Comparison of ENCODE assay signal across 7 mouse cellular contexts in the genomic region with DNA sequence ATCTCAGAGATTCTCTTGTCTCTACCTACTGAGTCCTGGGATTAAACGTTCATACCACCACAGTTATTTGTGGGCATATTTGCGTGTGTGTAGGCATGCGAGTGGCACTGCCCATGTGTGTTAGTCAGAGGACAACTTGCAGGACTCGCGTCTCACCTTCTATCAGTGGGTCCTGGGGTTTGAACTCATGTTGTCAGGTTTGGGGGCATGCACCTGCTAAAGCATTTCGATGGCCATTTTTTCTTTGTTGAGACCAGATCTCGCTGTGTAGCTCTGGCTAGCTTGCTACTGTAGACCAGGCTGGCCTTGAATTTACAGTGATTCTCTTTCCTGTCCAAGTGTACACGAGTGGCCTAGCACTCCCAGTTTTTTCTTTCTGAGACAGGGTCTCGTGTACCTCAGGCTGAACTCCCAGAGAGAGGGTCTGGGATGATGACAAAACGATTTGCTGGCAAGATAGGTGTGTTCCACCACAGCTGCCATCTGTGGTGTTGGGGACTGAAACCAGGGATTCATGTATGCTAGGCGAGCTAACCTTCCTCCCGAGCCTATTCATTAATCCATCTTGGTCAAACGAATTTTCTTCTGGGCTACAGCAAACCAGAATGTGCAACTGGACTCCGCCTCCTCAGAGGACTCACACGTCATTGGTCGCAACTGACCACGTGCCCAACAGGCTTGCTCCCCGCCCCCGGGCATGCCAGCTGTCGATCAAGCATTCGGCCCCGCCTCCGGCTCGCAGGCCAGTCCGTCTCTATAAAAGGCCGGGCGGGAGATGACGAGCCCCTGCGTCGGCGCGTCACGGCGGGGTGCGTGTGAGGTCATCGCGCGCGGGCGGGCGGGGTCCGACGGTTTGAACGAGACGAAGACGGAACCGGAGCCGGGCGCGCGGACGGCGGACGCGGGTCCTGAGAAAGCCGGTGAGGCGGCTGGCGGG. TPM values are rescaled to one million over a fixed set of nuclear protein-coding genes. Genes with fewer than 3 reads are reported as not detected.
DNase-seq lines count a peak whose midpoint lies in the region; ATAC-seq and TF ChIP-seq lines count a peak whose summit lies in the region.

Gene Mapre1, plus strand, starts transcription at position 775 of the 937 bp plus-strand sequence.

- peak; percentile 100 for DNase-seq in adrenal gland, postnatal 10 days
- DNase-seq in embryonic facial prominence, embryonic 10.5 days (ENCODE audit: low spot score), result peak; percentile 100
- peak; percentile 76 for DNase-seq in gonadal fat pad, adult 2 months (ENCODE audit: low read depth)
- peak; percentile 100 for DNase-seq in left cerebral cortex, postnatal 4 days

- ATAC-seq in intestine, postnatal 0 days, result peak; percentile 99
- ATAC-seq in midbrain, embryonic 12.5 days (ENCODE audit: low FRiP score, low read depth), result peak; percentile 97

- TF ChIP-seq POLR2A in small intestine, adult 2 months (IDR thresholded peaks at IDR 0.05; ENCODE audit: low read depth, low read length), result peak; percentile 57

- H3K27me3 ChIP-seq in embryonic facial prominence, embryonic 10.5 days (replicated peaks; ENCODE audit: low read depth, poor library complexity, severe bottlenecking), result no peaks in the 10 kb centered on the region
- H3K27me3 ChIP-seq in intestine, postnatal 0 days (replicated peaks; ENCODE audit: control insufficient read depth, insufficient read depth, low read length), result no peaks in the 10 kb centered on the region
- H3K27me3 ChIP-seq in midbrain, embryonic 12.5 days, result no peaks in the 10 kb centered on the region
- H3K27me3 ChIP-seq in small intestine, adult 2 months (ENCODE audit: control insufficient read depth, insufficient read depth, low read length), result no peaks in the 10 kb centered on the region

- peaks cover 22% of the 10 kb centered on the region for H3K4me1 ChIP-seq in embryonic facial prominence, embryonic 10.5 days
- H3K4me1 ChIP-seq in intestine, postnatal 0 days (replicated peaks; ENCODE audit: control insufficient read depth, insufficient read depth, low read length), result peaks cover 13% of the 10 kb centered on the region
- peaks cover 27% of the 10 kb centered on the region for H3K4me1 ChIP-seq in midbrain, embryonic 12.5 days
- H3K4me1 ChIP-seq in small intestine, adult 2 months (ENCODE audit: control insufficient read depth, insufficient read depth, insufficient read length, low read length), result peaks cover 20% of the 10 kb centered on the region; the same call in 1 of the 2 replicates

- no peaks in the 10 kb centered on the region for H3K9me3 ChIP-seq in embryonic facial prominence, embryonic 10.5 days
- no peaks in the 10 kb centered on the region for H3K9me3 ChIP-seq in intestine, postnatal 0 days (ENCODE audit: control insufficient read depth)
- no peaks in the 10 kb centered on the region for H3K9me3 ChIP-seq in midbrain, embryonic 12.5 days

- H3K4me3 ChIP-seq in embryonic facial prominence, embryonic 10.5 days, result peak within 1 kb of the TSS; percentile 89
- peak within 1 kb of the TSS; percentile 96 for H3K4me3 ChIP-seq in intestine, postnatal 0 days (ENCODE audit: low read depth, low read length)
- peak within 1 kb of the TSS; percentile 71 for H3K4me3 ChIP-seq in midbrain, embryonic 12.5 days
- peak within 1 kb of the TSS; percentile 97 for H3K4me3 ChIP-seq in small intestine, adult 2 months (ENCODE audit: low read depth, low read length)

- H3K36me3 ChIP-seq in embryonic facial prominence, embryonic 10.5 days (replicated peaks), result peaks cover 15% of the 10 kb centered on the region
- H3K36me3 ChIP-seq in intestine, postnatal 0 days (ENCODE audit: control insufficient read depth, insufficient read depth), result no peaks in the 10 kb centered on the region
- H3K36me3 ChIP-seq in midbrain, embryonic 12.5 days, result no peaks in the 10 kb centered on the region
- H3K36me3 ChIP-seq in small intestine, adult 2 months (ENCODE audit: control insufficient read depth, insufficient read depth, low read length), result no peaks in the 10 kb centered on the region

- peak within 1 kb of the TSS; percentile 78 for H3K4me2 ChIP-seq in intestine, postnatal 0 days (replicated peaks; ENCODE audit: low read depth)
- H3K4me2 ChIP-seq in midbrain, embryonic 12.5 days (replicated peaks), result peak within 1 kb of the TSS; percentile 72

- intact Hi-C loops in left cerebral cortex, postnatal 4 days (cut with DNase I), result no loop called here

- WGBS in embryonic facial prominence, embryonic 10.5 days, result 9% methylated on average over 58 of the region's 58 CpGs
- 10% methylated on average over 58 of the region's 58 CpGs for WGBS in intestine, postnatal 0 days
- WGBS in midbrain, embryonic 12.5 days, result 11% methylated on average over 58 of the region's 58 CpGs
- 10% methylated on average over 57 of the region's 58 CpGs for WGBS in small intestine, adult 2 months

- H3K9ac ChIP-seq in intestine, postnatal 0 days (ENCODE audit: low read depth, low read length), result peak within 1 kb of the TSS; percentile 95
- H3K9ac ChIP-seq in midbrain, embryonic 12.5 days (replicated peaks), result peak within 1 kb of the TSS; percentile 93

- H3K27ac ChIP-seq in embryonic facial prominence, embryonic 10.5 days (replicated peaks), result peak within 1 kb of the TSS; percentile 99
- H3K27ac ChIP-seq in intestine, postnatal 0 days (ENCODE audit: low read depth, low read length), result peak within 1 kb of the TSS; percentile 94
- H3K27ac ChIP-seq in midbrain, embryonic 12.5 days (replicated peaks), result peak within 1 kb of the TSS; percentile 90
- peak within 1 kb of the TSS; percentile 48 for H3K27ac ChIP-seq in small intestine, adult 2 months (ENCODE audit: insufficient read depth, low read depth, low read length)

- TF ChIP-seq CTCF in intestine, postnatal 0 days (IDR thresholded peaks at IDR 0.05; ENCODE audit: low read depth), result no peak
- no peak for TF ChIP-seq CTCF in small intestine, adult 2 months (IDR thresholded peaks at IDR 0.05; ENCODE audit: extremely low read depth, insufficient read length, insufficient replicate concordance, low read depth, low read length)

RNA-seq across cellular contexts. Expression of gene Mapre1, which starts in this region (rescaled TPM):
- 100 to 1,000 TPM; 107 to 115 TPM for total RNA-seq in adrenal gland, postnatal 10 days (2021)
- polyA plus RNA-seq in embryonic facial prominence, embryonic 10.5 days (2016; fragmentation: Nextera tagmentation; extraction: Ambion mirVana), result 306 and 312 TPM in 2 replicates
- 13.4 and 14.1 TPM in 2 replicates for polyA plus RNA-seq in gonadal fat pad, adult 2 months (2012; rRNA removed)
- polyA plus RNA-seq in intestine, postnatal 0 days (2015; fragmentation: Nextera tagmentation; extraction: Ambion mirVana), result 144 and 149 TPM in 2 replicates
- 100 to 1,000 TPM; 242 to 243 TPM for total RNA-seq in left cerebral cortex, postnatal 4 days (2021)
- polyA plus RNA-seq in midbrain, embryonic 12.5 days (2016; fragmentation: Nextera tagmentation; extraction: Ambion mirVana), result 362 and 384 TPM in 2 replicates
- 1.5 and 3.8 TPM in 2 replicates for polyA plus RNA-seq in small intestine, adult 2 months (2012; rRNA removed)

Comparison
In these comparisons a context has a peak if more than half of its experiments do, and no peak if none do; other contexts are left out.
1. Peak in every context shown above with its lines: DNase-seq, ATAC-seq, H3K4me3 ChIP-seq and H3K27ac ChIP-seq.
2. H3K27ac ChIP-seq: peak in every context shown above with its lines; median percentile 99 in embryonic facial prominence, embryonic 10.5 days; 94 in intestine, postnatal 0 days; 90 in midbrain, embryonic 12.5 days; 48 in small intestine, adult 2 months.